Mouse (Mus musculus) heart, postnatal 0 days (tissue): ENCODE results near the gene Kcp.

ENCODE experiments used
- CTCF ChIP-seq: IDR thresholded peaks from 2 replicates; pipeline ENCODE4 v1.5.1; 2016; ENCODE audit warnings: antibody characterized with exemption, control low read depth, low read depth
- EP300 ChIP-seq: IDR thresholded peaks from 2 replicates; pipeline ENCODE4 v1.6.1; 2016; ENCODE audit warnings: antibody characterized with exemption, low read depth

DNA sequence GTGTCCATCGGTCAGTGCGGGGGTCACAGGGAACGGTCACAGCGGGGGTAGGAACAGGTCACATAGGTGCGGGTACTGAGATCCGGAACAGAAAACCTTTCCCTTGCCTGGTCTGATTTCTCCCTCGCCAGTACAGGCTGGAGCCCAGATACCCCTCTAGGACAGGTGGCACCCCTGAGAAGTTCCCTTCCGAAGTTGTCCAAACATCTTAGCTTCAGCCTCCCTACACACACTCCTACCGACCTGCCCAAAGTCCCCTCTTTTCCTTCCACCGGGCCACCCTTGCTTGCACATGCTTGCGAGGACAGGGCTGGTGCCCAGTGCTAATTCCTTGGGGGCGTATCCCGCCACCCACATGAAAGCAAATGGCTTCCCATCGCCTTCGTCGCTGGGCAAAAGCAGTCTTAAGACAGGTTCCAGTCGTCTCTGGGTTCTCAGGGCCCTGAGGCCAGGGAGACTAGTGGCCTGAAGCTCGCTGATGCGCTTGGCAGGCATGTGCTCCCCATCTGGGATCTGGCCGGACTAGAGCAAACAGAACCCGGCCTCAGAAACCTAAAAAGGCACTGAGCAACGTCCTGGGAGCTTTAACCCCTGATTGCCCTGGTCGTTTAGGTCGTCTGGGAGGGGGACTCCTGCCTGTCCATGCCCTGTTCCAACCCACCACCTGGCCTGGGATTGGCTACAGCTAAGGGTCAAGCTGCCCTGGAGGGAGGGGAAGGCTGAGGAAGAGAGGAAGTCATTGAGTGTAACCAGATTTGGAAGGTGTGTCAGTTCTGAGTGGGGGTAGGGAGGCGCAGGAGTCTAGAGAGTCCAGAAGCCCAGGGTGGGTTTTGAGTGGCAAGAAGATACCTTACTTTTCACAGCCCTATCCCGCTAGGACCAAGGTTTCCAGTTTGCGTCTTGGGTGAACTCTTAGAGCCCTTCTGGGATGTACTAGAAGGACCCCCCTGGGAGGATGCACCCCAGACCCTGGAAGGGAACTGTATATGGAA lies 73.7 kb downstream of the Kcp start:
- no peak for TF ChIP-seq CTCF
- no peak for TF ChIP-seq EP300
